Mouse (Mus musculus): ENCODE measurements around the gene Tex52.

The Tex52 gene

DNA sequence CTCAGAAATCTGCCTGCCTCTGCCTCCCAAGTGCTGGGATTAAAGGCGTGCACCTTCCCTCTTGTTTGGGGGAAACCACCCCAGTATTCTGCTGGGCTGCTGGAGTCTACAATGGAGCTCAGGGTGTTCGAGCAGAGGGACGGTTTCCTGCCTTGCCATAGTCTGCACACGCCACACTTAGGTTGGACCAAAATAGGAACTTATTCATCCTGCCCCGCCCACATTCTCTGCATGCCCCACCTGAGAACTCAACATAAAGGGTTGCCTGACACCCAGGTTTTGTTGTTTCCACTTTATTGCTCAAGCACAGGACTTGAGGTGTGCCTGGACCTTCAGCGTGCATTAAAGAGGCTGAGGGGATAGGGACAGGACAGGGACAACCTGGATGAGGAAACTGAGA lies 54.6 kb downstream of the Tex52 start:
- DNase-seq = no peak

DNA sequence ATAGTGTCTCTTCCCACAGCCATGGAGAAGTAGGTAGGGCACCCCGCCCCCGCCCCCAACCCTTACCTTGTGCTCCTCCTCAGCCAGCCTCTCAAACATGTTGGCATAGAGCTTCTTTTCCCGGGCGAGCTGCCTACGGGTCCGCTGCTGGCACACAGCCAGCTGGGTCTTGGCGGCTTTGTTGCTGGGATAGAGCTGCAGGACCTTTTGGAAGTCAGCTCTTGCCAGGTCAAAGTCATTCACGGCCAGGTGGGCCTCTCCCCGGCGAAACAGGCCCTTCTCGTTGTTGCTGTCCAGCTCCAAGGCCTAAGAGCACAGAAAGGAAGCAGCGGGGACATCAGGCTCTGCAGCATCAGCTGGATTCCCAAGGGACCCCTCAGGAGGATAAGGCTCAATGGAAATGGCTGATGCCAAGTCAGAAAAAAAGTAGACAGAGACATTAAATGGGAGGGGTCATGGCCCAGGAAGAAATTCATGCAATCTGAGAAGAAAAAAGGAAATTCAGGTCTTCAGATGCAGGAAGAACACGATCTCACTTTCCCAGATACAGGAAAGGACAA lies 57.2 kb downstream of the Tex52 start:
- DNase-seq = no peak

DNA sequence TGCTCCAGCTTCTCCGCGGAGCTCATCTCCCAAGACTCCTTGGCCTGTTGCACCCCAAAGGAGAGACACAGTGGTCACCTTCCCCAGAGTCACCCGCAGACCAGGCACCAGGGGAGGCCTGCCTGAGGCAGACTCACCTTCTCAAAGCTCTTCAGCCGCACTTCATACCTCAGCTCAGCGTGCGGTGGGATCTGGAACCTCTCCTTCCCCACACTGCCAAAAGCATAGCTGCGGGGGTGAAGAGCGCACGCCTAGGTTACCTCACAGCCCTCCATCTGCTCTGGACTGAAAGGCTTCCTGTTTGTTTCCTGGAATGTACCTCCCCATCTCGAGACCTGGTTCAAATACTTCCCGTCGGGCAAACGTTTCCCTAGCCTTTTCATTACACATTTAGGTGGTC lies 58.3 kb downstream of the Tex52 start:
- DNase-seq = no peak

Data from kidney, postnatal 4 days (tissue).